Mouse (Mus musculus): ENCODE measurements around the gene Trub2.

DNA sequence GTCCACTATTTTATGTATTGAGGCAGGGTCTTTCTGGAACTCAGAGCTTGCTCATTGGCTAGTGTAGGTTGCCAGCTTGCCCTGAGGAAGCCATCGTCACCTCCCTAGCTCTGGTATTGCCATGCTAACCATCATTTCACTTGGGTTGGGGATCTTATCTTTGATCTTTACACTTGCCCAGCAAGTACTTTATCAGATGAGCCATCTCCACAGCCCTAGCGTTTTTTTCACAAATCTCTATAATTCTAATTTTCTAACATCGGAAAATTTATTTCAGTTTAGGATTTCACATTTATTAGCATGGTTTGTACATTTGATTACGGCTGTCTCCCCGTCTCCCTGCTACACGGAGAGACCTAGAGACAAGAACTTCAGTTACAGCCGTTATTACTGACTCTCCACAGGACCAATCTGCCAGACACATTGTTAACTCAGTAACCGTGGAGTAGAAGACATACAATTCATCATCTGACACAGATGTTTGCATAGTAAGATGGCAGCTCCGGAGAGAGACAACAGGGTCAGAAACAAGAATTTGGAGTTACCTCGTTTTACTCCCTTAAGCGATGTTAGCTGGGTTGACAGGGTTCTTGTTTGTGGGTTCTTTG is 38.1 kb upstream of the Trub2 start:
- TF ChIP-seq USF1 (IDR thresholded peaks at IDR 0.05; ENCODE audit: low read depth, low read length) (no peak), POLR2A (IDR thresholded peaks at IDR 0.05; ENCODE audit: control insufficient read depth in 1 of 2, insufficient read depth in 1 of 2, low read depth in 1 of 2, low read length in 2 of 2, poor library complexity in 1 of 2) (no peak), POLR2AphosphoS2 (IDR thresholded peaks at IDR 0.05; ENCODE audit: low read length) (no peak), TAL1 (IDR thresholded peaks at IDR 0.05; ENCODE audit: low read length) (no peak), MEF2A (IDR thresholded peaks at IDR 0.05; ENCODE audit: extremely low read depth, insufficient replicate concordance, low read depth, low read length, poor library complexity, severe bottlenecking) (no peak), CTCF (IDR thresholded peaks at IDR 0.05 in 2 of 3, conservative IDR thresholded peaks at IDR 0.05 in 1 of 3; ENCODE audit: control insufficient read depth in 1 of 3, insufficient read depth in 1 of 3, low read depth in 2 of 3, low read length in 3 of 3, poor library complexity in 1 of 3, severe bottlenecking in 1 of 3) (no peak), KAT2A (conservative IDR thresholded peaks at IDR 0.05; ENCODE audit: low read depth, low read length) (no peak), E2F4 (IDR thresholded peaks at IDR 0.05; ENCODE audit: borderline replicate concordance, low read depth, low read length) (no peak), RAD21 (IDR thresholded peaks at IDR 0.05; ENCODE audit: low read depth, low read length) (no peak), ZKSCAN1 (IDR thresholded peaks at IDR 0.05; ENCODE audit: low read depth, low read length) (no peak), EP300 (IDR thresholded peaks at IDR 0.05; ENCODE audit: low read depth in 1 of 2, low read length in 2 of 2) (no peak), POLR2AphosphoS5 (IDR thresholded peaks at IDR 0.05; ENCODE audit: borderline replicate concordance, low read depth, low read length) (no peak)

All from MEL (cell line).